Mouse (Mus musculus) cerebellum, adult (tissue): ENCODE measurements around the gene Nuak1.
"Not testable (repeated sequence)": the region's sequence is repeated elsewhere in the genome, so short reads cannot be mapped to it uniquely, and the experiment has no call there.

Source experiments
- ATAC-seq: cut with Nextera tagmentation; 2 replicates; pipeline ENCODE4 v1.9.2; 2017; ENCODE audit warnings: mild to moderate bottlenecking, moderate library complexity, mixed read lengths; ENCODE audit not compliant: insufficient number of reproducible peaks, low FRiP score, low TSS enrichment

Nuak1 gene

DNA sequence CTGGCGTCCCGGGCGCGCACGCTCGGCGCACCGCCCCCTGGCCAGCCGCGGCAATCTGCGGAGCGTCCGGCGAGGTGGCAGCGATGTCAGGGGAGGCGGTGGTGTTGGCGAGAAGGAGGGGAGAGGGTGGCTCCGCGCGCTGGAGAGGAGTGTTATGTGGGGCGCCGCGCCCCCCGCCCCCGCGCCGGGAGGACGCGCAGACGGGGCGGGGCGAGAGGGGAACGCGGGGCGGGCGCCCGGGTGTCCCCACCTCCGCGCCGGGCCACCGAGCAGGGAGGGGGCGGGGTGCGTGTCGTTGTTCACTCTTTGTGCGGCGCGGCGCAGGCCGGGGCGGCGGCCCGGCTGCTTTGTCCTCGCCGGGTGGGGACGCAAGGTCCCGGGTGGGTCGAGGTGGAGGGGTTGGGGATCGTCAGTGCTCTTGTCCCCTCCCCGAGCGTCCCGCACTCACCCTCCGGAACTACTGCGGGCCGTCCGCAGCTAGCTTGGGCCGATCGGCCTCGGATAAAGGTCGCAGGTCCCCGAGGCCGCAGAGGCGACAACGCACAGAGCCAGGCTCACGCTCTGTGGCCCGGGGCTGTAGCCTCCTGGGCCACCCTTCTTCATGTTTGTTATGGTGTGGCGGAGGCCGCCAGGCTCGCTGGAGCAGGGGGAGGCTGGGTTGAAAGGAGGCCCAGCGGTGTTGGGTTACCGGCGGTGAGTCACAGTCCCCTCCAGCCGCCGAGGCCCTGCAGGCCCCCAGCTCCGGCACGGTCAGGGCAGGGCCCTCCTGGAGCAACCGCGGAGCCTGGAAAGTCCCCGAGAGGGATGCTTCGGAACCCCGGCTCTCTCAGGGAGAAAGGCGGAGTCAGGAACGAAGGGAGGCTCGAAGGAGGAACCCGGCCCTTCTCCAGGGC lies at the start of gene Nuak1:
Nuak1 (minus strand) TSS at position 57 of the 893 bp plus-strand sequence.
- peak; percentile 37 for ATAC-seq

DNA sequence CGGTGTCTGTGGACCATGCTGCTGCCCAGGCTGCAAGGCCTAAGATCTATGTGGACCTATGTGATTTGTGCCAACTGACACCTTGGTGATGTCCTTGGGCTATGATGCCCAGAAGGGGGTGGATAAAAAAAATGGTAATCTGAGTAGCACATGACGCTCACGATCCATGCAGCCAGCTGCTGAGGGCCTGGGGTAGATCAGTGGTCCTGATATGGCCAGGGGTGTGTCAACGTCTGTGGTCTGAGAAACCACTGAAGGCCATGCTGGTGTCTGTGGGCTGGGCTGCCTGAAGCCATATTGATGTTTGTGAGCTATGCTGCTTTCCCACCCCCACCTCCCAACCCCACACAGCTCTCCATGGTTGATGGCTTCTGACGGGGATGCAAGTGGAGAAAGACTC lies 49.7 kb upstream of the Nuak1 start:
- no peak for ATAC-seq

DNA sequence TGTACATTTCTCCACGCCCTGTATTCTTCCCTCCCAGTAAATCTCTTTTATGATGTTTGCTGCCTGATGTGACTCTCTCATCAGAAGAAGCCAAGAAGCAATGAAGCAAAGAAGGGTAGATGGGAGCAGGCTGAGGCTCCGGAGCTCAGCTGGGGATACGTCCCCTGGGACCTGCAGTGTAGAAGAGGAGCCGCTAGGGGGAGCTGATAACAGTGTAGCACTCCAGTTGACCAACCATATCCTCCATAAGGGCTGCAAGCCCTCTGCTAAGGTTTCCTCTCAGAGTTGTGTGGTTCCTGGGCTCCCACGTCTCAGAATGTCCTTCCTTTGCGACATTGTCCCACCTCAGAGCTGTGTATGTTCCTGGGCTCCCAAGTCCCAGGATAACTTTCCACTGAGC lies 47.9 kb upstream of the Nuak1 start:
- no peak for ATAC-seq

DNA sequence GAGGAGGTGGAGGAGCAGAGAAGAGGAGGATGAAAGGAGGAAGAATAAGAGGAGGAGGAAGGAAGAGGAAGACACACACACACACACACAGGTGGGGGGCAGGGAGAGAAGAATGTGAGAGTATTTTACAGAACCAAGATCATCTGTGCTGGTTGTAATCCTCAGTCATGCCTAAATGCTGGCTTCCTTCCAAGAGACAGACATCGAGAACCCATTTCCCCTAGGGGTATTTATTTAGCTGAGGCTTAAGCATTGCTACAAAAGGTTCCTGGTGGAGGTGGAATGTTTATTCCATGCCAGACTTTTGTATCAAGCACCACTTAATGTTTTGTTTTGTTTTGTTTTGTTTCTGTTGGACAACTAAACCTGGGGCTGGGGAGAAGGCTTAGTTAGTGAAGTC lies 44.3 kb upstream of the Nuak1 start:
- ATAC-seq, result no peak

DNA sequence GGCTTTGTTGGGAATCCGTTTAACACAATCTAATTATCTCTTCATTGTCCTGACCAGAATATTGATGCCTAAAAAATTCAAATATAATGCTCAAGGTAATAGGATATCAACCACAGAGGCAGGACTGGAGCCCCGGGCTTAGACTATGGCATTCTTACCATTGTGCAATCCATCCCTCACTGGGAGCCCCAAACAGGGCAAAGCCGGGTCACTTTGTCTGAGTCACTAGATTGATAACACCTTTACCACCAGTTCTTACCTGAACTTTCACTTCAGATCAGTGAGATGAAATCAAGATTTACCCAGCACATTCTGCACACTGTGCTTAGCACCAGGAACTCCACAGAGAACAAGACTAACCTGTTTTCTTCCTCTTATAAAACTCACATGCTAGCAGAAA lies 43.2 kb upstream of the Nuak1 start:
- no peak for ATAC-seq

DNA sequence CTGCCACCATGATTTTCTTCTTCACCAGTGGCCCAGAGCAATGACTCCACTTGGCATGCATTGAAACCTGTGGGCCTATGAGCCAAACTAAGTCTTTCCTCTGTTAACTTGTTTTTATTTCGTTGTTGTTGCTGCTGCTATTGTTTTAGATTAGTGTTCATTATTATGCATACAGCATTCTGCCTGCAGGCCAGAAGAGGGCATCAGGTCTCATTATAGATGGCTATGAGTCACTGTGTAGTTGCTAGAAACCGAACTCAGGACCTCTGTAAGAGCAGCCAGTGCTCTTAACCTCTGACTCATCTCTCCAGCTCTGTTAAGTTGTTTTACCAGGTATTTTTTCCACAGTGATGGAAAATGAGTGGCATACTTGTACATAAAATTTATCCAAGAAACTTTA lies 42.7 kb upstream of the Nuak1 start:
- ATAC-seq, result no peak

DNA sequence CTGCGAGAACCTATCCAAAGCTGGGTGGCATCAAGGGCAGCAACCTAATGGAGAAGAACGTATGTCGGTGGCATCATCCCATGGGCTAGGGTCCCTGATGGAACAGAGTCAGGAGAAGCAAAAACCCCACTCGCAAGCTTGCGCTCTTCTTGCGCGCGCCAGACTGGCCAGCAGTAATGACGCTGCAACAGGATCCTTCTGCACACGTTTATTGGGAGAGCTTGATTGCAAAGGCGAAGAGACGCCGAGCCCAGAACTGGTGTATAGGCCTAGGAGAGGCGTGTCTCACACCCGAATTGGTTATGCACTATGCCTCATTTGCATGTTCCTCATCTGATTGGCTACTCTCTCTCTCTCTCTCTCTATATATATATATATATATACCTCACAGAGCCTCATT lies 42.0 kb upstream of the Nuak1 start:
- not testable (repeated sequence) for ATAC-seq

DNA sequence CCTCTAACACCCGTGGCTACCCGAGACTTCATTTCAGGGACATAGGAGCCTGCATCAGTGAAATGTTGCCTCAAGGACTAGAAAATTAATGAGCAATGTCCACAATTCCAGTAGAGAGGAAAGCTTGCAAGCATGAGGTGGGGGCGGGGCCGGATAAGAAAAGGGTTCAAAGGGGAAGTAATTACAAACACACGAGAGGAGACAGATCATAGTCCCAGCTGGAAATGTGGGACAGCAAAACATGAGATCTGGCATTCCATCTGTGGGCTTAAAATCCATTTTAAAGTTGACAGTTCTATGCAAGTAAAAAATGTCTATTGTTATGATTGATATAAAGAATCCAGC lies 40.9 kb upstream of the Nuak1 start:
- no peak for ATAC-seq

DNA sequence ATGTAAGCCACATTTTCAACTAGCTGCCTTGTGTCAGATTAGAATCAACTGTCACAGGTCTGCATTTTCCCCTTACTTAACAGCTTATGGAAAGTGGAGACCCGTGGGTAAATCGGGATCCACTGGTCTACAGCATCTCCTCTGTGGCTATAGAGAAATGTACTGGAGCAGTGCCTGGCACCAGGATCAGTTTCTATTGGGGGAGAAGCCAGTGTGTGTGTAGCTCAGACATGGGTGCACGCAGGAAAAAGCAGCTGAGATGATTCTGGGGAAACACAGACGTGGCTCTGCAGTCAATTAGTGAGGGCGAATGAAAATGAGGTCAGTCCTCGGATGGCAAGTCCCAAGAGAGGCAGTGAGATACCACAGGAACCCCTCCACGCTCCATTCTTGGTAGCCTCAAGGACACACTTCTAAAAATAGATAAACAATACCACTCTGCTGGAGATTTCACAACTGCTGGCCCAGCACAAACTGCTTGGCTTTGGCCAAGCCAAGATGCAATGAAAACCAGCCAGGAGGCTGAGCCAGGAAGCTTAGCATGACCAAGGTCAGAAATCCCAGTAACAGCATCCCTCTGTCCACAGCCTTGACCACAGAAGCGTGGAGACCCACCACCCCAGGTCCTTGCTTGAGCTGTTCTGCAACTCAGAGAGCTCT lies 40.4 kb upstream of the Nuak1 start:
- ATAC-seq, result peak; percentile 49; the same call in 1 of the 2 replicates

DNA sequence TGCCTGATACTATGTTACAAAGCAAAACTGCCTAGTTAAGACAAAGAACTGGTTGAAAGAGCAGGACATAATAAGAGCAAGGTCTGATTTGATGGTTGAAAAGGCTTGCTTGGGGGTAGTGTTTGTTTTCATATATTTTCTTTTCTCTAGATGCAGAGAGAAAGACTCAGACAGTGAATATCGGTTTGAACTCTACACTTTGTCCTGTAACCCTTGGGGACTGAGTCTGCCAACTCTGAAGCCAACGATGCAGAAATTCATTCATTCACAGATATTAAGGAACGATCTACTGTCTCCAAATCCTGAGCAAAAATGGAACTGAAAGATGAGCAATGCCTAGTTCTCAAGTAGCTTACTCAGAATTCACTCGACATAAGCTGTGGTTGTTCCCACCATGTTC lies 39.7 kb upstream of the Nuak1 start:
- ATAC-seq, result no peak

DNA sequence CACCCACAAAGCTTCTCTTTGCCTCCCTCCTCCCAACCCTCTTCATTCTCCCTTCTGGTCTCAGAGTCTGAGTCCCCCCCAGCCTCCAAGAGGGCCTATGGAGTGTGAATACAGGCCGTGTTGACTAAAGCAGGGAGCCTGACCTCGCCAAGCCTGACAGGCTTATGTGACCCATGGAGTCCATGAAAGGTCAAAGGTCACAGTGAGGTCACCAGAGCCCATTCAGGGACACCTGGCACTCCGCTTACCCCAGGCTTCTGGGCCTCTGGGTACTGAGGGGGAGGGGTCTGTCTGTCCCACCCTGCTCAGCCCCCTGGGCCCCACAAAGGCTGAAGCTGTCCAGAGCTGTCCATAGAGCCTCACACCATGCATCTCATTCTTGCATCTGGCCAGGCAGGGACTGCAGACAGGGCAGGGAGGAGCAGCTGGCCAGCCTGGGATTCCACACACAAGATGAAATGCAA lies 37.2 kb upstream of the Nuak1 start:
- ATAC-seq, result no peak

DNA sequence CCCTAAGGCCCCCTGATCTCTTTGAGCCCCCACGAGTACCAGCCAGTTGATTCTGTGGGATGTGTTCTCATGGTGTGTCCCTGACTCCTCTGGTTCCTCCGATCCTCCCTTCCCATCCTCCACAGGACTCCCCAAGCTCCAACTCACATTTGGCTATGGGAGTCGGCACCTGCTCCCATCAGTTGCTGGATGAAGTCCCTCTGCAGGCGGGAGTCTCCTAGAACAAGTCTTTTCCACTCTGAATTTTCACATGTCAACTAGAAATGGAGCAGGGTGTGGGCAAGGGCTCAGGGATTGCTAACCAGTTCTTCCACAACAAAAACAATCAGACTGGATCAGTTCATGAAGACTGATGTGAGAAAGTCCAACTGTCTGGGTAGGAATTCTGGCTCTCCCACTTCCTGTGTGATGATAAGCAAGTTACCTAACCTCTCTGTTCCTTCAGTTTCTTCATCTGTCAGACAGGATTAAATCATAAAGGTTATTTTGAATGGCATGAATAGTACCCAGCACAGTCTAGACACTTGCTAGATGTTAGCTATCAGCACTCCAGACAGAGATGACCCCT lies 36.7 kb upstream of the Nuak1 start:
- ATAC-seq, result no peak

DNA sequence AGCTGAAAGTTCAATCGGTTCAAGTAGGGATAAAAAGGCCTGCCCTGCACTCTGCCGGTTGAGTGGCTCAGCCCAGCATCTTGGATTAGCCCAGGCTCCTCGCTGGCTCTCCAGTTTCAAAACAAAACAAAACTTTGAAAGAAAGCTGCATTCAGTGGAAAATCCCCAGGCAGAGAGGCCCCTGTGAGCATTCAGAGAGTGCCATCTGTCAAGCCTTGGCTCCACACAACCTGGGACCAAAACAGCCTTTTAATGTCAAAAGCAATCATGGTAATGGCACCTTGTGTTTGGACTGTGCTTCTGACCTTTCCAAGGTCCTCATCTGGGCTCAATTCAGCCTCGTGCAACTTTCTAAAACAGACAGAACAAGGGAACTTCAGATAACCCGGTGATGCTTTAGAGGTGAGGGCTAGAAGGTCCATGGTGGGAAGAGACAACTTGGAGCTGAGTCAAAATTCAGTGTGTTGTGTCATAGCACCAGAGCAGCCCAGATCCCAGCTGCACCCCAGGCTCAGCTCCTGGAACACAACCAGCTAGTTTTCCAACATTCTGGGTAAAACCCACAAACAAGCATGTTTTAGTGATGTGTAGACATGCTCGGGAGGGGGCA lies 27.3 kb upstream of the Nuak1 start:
- peak; percentile 81 for ATAC-seq

DNA sequence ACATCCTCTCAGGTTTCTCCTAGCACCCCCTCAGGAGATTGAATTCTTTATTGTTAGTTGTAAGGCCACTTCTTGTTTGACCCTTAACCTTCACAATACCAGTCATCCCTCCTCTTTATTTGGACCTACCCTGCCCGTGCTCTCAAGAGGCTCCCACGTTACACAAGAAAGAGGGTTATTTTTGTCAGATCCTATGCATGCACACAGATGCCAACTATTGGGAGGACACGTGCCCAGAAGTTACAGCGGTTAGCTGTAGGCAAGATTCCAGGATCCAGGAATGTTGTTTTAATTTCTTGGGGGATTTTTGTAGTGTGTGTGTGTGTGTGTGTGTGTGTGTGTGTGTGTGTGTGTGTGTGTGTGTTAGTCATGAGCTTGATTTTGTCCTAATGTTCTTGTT lies 25.1 kb upstream of the Nuak1 start:
- ATAC-seq, result no peak

DNA sequence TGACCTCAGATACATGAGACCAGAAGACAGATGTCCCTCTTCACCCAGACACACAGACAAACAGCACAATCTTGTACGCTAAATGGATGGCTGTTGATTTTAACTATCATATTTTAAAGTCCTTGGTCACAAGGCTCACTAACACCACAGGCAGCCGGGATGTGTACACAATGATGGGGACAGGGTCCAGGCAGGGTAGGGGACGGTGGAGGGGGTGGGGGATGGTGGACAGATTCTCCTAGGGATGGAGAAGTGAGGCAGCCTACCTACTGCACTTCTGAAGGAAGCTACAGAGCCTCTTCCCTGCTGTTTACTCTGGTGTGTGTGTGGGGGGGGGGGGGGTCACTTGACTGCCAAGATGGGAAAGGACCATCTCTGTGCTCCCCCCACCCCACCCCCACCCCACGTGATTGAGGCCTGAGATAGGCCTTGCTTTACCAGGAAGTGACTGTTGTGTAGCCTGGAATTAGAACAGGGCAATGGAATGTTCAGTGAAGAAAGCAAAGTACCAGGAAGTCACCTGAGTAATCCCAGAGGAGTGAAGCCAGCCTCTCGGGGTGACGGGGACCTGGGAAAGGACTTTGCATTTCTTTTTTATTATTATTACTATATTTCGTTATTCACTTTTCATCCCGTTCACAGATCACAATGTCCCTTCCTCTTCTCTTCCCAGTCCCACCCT lies 20.2 kb upstream of the Nuak1 start:
- no peak for ATAC-seq

DNA sequence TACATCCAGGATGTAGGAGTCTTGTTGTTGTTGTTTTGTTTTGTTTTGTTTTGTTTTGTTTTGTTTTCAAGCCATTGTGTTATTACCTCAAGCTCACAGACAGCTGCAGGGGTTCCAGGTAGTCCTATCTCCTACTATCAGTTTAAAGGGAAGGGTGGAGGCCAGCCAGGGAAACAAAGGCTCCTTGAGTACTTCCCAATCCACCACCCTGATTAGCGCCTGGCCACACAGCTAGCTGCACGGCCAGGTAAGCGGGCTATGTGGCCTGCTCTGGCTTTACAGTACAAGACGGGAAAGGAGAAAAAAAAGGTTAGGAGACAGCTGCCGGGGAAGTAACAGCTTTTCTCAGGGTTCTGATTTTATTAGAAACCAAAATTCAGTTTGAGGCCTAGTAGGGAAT lies 17.7 kb upstream of the Nuak1 start:
- no peak for ATAC-seq

DNA sequence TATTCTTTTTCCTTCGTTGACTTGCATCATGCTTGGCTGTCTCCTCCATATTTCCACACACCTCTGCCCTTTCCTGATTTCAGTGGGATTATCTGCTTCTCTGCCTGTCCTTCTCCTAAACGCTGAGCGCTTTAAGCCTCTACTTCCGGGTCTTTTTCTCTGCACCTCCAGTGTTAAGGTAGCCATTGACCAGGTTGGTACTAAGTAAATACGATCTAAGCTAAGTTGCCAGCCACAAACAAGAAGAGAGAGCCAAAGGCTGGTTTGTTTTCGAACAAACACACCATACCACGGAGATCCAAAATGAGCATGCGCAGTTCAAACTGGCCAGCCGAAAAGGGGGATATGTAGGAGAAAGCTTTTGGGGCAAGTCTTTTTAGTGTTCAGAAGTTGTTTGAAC lies 17.1 kb upstream of the Nuak1 start:
- ATAC-seq, result no peak

DNA sequence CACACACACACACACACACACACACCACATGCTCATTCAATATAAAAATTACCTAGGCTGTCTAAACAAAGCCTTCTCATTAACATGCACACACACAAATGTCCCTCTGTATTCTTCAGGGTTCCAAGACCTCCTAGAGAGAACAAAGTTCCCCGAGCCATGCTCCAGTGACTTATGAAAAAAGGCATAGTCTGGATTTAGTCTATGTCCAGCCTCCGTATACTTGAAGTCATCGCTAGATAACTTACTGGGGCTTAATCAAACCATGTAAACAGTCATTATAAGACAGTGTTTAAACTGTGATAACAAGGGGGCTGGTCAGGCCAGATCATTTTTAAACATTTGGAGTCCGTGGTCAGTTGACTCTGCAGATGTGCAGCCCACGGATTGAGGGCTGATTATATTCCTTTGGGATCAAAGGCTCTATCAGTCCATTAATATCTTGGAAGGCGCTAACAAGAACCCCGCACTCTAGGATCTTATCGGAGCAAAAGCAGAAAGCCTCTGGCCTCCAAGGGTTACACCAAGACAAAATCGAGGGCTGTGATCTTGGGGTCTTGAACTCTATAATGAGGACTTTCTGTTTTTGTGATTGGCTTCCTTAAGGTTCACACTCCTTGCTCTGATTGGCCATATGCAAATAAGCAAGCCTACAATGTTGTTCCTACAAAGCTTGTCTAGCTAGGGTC lies 16.4 kb upstream of the Nuak1 start:
- no peak for ATAC-seq

DNA sequence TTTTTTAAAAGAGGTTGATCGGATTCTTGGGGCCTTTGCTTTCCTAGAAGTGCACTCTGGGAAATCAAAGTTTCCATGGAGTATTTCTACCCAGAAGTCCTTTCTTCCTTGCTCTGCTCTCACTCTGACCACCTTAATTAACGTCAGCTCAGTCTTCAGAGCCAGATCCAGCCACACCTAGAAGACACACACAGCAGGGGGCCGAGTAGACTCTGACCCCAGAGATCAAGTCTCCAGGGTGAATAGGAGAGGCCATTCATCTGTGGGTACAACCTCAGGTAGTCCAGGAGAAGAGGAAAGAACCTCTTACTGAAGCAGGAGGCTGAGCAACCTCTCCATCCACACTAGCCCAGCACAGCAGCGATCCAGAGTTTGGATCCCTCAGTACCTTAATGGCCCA lies 11.5 kb upstream of the Nuak1 start:
- ATAC-seq, result no peak

DNA sequence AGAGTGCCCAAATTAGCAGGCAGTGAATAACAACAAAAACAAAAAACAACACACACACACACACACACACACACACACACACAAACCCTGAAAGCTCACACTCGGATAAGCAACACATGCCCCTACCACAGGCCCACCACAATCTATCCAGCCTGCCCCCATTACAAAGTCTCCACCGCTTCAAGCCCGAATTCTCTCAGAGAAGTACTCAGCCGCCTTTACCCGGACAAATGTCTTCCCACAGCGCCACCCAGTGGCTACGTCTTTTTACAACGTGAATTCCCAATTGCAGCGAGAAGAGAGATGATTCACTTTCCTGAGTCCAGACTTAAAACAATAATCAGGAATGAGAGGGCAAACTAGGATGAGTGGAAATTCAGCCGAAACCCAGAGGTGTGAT lies 10.3 kb upstream of the Nuak1 start:
- peak; percentile 56; the same call in 1 of the 2 replicates for ATAC-seq
